Mouse (Mus musculus): Measurements from ENCODE around the gene March9.

DNA sequence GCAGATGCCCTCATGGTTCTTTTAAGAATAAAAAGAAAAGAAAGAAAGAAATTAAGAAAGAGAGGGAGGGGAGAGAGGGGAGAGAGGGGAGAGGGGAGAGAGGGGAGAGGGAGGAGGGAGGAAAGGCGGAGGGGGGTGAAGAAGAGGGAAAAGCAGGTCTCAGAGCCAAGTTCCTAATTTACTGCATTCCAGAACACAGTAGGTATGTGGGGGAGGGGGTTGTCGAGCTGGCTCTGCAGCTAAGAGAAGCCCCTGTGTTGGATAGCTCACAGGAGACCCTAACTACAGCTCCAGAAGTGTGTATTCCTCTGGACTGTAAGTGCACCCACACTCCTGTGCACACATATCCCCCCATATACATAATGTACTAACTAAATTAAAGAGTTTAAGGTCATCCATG lies 42.9 kb downstream of the March9 start:
- TF ChIP-seq POLR2A (IDR thresholded peaks at IDR 0.05; ENCODE audit: insufficient read depth, low read depth, low read length) (no peak), CTCF (IDR thresholded peaks at IDR 0.05; ENCODE audit: insufficient read depth, low read depth, low read length) (no peak)
